Mouse (Mus musculus): ENCODE data around the gene Lmcd1. TPM values are rescaled to one million over a fixed set of nuclear protein-coding genes. Genes with fewer than 3 reads are reported as not detected.

Lmcd1 gene
- 1 to 10 TPM in 1 of 2 experiments, under 1 TPM in 1; 0.54 to 8.2 TPM for polyA plus RNA-seq (2012; fragmentation: generic; extraction: Trizol)

GRCm38 (mm10) chr6:112273501-112274205 is at the start of gene Lmcd1:
Lmcd1 (plus strand) TSS chr6:112273758.

Other genes with a start within 250 kb of the Lmcd1 start
- gene Ssu2, start 114.3 kb downstream of the Lmcd1 start, polyA plus RNA-seq (2012; fragmentation: generic; extraction: Trizol) = under 1 TPM in 1 of 2 experiments, not detected in 1; 0.04 TPM
- gene Cav3, start 185.7 kb downstream of the Lmcd1 start, polyA plus RNA-seq (2012; fragmentation: generic; extraction: Trizol) = not detected
- gene Oxtr, start 216.2 kb downstream of the Lmcd1 start, polyA plus RNA-seq (2012; fragmentation: generic; extraction: Trizol) = not detected

Measured in C3H10T1/2 (cell line).